Mouse (Mus musculus) urinary bladder, postnatal 25 days (tissue): ENCODE results near the gene Slc25a47.
A peak's percentile ranks its signal among the peaks of the same experiment; 100 is the strongest.

Experiments used
- DNase-seq: peaks from one replicate; pipeline ENCODE4 v3.0.0; 2022; ENCODE audit warnings: low spot score

Gene Slc25a47

DNA sequence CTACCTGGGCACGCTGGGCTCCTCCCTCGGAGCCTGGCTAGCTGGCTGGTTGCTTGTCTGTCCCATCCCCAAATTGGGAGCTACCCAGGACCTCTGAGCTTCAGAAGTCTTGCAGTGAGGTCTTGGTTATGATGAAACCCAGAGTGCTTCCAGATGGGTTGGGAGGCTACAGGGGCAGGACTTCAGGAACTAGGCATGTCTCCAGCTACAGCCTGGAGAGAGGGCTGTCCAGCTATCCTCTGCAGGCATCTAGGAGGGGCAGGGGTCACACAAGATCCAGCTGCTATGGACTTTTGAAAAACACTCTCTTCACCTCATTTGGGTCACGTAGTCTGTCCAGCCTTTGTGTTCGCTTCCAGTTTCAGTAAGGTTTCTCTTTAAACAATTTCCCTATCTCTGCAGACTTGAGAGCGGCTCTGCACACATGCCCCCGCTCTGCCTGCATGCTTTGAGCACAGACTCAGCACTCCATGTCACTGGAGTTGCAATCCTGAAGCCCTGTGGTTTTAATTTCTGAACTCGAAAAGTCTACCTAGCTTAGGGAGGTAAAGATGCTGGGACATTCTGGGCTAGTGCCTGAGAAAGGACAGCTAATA, 21.8 kb downstream of the Slc25a47 start:
- DNase-seq: no peak

DNA sequence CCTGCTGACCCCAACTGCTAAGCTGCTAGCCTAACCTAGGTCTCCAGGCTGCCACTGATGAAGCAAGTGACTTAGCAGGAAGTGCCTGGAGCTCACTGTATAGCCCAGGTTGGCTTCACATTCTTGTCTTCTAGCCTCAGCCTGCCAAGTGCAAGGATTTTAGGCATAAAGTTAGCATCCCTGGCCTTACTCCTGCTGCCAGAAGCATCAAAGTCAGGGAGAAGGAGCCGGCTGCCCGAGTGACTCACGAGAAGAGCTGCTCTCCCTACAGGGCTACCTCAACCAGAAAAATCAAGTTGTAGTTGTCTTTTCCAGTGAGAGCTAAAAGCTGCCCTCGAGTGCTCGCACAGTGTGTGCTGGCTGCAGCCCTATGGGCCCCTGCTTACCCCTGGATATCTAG, 22.6 kb downstream of the Slc25a47 start:
- DNase-seq: no peak

DNA sequence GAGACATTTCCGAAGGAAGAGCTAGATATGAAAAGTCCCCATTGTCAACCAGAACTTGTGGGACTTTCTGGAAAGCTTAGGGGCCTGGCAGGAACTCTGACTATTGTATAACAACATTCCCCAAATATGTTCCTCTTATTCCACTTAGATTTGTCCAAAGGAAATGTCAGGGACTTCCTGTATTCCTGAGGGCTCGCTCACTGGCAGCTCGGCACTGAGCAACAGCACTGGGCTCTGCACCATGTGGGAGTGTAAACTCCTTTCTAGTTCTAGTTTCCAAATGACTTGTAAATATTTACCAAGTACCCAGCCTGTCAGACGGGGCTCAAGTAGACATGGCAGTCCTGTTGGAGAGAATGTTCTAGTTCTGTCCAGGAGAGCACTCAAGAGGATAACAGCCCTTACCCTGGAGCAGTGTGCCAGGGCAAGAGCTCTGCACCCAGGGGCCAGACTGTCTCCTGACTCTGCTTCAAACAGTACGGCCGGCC, 29.2 kb downstream of the Slc25a47 start:
- DNase-seq: no peak

DNA sequence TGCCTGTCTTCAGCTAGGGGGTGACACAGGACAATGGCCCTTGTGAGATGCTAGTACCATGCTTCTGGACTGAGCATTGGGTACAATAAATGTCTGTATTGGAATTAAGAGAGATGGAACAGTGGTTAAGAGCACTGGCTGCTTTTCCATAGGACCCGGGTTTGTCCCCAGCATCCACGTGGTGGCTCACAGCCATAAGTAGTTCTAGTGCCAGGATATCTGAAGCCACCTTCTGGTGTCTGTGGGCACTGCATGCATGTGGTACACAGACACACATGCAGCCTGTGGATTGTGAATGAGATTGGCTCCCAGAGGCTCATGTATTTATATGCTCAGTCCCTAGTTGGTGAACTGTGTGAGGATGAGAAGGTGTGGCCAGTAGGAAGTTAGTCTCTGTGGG, 33.7 kb downstream of the Slc25a47 start:
- no peak for DNase-seq

DNA sequence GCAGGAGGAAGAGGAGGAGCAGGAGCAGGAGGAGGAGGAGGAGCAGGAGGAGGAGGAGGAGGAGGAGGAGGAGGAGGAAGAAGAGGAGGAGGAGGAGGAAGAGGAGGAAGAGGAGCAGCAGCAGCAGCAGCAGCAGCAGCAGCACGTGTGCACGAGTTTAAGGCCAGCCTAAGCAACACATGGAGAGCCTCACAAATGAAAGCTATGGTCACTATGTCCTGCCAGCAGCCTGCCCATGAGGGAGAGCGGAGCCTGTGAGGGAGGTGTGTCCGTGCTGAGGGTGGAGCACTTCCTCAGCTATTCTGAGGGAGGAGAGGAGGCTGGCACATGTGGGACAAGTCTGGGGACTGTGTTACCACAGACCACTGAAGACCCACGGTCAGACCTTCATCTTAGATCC, 37.3 kb downstream of the Slc25a47 start:
- DNase-seq: no peak

DNA sequence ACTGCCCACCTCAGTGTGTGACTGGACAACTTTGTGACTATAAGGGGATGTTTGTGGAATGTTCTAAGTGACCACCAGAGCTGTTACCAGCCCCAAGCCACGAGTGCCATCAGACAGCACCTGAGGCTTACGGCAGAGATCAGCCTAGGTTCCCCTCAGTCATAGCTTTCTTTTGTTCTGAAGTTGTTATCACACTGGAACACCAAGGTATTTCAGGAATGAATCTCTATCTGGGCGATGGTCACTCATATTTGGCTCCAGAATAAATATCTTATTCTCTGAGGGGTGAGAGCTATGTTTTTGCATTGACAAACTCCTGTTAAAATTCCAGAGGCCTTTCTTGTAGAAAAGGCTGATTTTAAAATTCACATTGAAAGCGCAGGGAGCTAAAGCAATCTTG, 43.3 kb downstream of the Slc25a47 start:
- no peak for DNase-seq

DNA sequence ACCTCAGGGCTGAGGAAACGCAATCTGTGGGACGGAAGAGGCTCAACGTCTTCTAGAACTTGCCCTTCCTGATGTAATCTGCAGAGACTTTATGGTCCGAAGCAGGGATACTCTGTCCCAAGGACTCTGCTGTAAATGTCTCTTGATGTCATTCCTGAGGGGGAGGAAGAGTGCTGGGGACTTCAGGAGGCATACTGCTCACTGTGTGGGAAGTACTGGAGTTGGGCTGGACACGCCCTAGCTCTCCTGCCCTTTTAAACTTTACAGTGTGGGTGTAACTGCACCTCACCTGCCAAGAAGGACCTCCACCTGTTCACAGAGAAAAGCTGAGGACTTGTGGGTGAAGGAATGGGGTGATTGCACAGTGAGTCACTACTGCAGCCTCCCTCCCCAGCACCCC, 44.8 kb downstream of the Slc25a47 start:
- DNase-seq: no peak

DNA sequence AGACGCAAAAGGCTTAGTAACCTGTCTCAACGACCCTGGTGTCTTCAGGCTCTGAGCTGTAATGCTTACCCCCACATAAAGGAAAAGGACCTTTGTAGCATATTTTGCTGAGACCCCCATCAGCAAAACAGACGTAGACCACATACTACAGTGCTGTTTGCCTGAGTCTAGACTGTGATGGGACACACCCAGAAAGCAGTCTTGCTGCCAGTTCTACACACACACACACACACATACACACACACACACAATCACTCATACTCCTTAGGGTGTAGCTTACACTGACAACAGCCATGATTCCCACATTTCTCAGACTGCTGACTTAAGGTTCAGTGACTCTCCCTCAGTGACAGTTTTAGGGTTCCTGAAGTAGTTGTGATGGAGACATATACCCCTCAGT, 45.3 kb downstream of the Slc25a47 start:
- DNase-seq: no peak

DNA sequence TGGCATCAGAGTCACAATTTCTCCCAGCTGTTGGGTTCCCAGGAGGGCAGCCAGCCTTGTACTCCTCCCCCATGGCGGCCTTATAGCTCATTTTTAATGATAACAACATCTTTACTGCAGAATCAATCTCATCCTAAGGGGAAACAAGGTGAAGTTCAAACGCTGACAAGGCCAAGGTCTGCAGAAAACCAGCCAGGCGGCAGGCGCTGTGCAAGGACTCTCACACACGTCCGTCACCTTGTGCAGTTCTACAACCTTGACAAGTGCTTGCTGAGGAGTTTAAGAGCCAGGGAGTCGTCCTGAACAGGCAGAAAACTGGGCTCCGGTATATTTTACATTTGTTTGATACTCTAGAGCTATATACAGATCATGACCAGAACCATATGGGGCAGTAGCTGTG, 46.9 kb downstream of the Slc25a47 start:
- no peak for DNase-seq

DNA sequence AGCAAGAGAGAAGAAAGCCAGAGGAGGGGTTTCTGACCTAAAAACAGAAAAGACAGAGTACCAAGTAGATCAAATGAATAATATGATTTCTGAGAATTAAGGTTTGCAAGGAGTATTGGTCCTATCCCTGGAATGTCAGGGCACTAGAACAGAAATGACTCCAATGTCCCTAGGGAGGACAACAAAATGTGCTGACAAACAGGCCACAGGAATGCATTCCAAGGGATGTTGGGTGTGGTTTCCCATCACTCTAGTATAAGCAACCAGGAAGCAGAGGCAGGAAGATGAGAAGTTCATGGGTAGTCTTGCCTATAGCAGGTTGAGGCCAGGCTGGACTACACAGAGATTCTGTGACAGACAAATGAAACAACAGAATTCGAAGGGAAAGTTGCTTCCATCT, 50.1 kb downstream of the Slc25a47 start:
- no peak for DNase-seq

DNA sequence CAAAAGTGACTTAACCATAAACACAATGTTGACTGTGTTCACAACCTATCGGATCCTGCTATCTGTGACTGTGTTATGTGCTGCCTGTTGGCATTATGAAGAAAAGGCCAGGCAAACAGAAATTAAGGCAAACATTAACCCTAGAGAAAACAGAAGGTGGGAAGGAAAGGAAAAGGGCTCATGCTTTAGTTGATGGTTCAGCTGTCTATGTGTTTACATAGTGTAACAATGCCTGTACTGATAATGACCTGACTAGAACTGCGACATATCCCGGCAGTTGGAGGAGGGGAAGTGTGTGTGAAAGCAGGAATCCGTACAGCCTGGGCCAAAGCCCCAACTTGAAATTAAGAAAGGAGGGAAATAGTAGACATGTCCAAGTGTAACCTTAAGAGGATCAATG, 51.2 kb downstream of the Slc25a47 start:
- DNase-seq: no peak

DNA sequence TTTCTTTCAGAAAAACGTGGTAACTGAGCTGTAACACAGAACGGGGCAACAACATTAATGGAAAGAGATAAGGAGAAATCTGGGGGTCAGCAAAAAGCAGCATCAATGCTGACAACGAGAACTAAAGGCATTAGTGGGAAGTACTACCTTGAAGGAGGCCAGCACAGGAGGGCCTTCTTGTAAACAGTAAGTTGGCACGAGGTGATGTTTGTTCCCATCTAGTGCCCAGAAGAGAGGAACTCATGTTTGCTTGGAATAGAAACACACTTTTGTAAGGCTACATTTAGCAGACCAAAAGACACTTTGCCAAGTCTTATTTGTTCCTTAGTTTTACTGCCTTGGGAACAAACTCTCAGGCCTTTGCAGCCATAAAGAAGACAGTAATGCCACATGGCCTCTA, 52.8 kb downstream of the Slc25a47 start:
- DNase-seq: no peak

DNA sequence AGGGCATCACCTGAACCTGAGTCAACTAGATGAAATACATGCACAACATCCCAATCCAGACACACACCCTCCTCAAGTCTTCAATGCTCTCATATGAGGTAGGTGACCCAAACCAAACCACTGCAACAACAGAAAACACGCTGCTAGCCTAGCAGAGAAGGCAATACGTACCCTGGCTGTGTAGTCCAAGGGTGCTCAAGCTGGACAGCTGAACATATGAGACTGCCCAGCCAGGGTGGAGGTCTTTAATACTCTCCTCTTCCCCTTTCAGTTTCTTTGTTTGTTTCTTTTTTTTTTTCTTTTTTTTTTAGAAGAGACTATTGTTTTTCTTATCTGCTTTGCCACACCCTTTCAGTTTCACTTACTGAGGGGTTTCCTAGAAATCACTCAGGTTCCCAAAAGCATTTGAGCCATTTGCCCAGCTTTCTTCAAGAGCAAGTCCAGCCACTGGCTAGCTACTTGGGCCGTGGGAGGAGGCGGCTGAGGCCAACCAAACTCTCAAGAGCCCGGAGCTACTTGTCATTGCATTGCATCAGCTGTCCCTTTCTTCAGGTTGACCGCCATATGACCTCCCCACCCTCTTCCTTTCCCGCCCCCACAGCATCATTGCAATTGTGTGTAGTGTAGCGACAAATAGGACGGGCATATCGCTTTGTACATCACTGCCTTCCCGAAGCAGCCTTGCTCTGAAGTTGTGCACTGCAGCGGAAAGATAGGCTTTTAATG, 57.3 kb downstream of the Slc25a47 start, which contains the start of gene Wdr25:
Gene Wdr25 (plus strand): TSS at position 643 of the 726 bp plus-strand sequence.
- no peak for DNase-seq

DNA sequence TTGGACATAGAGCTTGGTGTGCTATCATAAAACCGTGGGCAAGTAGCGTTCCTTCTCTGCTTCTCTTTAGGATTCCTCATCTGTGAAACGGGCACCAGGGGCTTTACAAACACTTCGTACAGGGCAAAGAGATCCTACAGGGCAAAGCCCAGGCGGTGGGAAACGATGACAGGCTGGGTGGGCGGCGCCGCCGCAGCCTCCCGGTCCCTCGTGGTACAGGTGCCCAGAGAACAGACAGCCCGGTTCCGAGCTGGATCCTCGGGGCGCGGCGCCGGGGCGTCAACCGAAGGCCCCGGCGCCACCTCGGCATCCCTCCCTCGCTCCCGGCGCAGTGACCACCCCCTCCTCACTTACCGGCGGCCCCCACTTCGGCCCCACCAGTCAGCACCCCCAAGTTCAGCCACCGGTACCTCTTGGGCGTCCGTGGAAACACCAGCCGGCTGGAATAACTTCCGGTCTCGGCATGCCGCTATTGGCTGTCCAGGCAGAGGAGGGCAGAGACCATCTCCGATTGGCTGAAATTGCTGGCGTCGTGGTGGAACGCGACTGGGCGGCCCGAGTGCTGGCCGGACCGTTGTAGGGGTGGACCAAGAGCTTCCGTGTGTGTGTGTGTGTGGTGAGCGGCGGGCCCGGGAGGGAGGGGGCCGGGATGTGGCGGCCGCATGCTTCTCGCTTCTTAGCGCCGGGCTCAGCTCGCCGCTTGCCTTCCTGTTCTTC, 58.0 kb downstream of the Slc25a47 start, which contains the start of gene Wars:
Gene Wars (minus strand): TSS at position 460 of the 717 bp plus-strand sequence.
- DNase-seq: peak; percentile 89

DNA sequence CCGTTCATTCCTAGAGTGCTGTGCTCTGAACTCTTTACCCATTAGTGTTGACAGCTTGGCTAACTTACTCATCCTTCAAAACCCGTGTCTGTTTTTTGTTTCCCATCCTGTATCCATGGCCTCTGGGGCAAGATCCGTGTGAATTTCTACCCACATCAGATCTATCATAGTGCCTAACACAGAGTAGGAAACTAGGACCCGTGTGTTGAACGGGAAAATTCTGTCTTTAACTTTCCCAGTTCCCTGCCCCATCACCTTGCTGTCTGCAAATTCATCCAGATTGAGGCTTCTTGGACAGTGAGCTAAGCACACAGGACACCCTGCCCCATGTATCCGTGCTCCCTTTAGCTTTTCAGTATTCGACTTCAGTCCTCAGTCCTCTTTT, 58.6 kb downstream of the Slc25a47 start:
- DNase-seq: no peak

DNA sequence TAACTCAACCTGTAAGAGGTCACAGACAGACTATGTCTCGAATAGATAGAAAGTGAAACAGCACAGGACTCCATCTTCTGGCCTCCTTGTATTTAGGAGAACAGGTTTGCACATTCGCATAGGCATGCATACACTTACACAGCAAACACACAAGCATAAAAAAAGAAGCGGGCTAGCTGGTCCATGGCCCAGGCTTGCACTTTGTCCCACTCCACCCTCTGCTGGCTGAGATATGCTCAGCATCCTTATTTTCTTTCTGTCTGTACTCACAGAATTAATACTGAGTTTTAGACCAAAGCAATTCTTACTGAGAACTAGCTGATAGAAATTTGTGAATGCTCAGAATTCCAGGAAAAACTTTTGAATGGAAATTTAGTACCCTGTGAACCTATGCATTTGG, 60.2 kb downstream of the Slc25a47 start:
- DNase-seq: no peak

DNA sequence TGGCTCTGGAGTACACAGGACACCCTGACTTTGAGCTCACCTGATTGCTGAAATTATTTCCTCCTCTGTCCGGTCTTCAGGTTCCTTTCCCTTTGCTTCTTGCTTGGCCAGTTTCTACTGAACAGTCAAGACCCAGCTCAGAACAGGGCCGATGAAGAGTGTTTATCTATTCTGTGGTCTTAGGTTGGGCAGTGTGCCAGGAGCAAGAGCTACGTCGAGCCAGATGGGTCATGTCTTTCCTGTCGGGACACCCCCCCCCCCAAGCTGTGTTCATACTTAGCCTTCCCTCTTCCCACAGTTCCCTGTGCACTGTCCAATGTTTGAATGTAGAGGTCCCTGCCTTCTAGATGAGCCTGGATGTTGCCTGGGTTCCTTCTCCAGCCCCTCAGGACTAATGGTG, 65.5 kb downstream of the Slc25a47 start:
- DNase-seq: no peak

DNA sequence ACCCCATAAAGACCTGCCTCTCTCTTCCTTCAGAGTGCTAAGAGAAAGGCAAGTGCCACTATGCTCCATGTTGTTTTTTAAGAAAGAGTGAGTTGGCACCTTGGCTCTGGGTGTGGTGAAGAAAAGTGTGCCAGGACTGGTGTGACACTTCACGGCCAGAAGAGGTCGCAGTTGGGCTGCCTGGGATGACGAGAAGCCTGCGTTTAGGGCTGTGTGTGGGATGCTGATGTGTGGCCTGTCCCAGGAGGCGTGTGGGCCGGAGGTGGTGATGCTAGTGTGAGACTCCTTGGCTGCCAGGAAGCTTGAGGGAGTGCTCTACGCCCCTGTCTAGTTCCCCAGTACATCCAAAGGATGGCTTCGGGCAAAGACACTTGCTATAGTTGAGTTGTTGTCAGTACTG, 67.1 kb downstream of the Slc25a47 start:
- DNase-seq: peak; percentile 35

DNA sequence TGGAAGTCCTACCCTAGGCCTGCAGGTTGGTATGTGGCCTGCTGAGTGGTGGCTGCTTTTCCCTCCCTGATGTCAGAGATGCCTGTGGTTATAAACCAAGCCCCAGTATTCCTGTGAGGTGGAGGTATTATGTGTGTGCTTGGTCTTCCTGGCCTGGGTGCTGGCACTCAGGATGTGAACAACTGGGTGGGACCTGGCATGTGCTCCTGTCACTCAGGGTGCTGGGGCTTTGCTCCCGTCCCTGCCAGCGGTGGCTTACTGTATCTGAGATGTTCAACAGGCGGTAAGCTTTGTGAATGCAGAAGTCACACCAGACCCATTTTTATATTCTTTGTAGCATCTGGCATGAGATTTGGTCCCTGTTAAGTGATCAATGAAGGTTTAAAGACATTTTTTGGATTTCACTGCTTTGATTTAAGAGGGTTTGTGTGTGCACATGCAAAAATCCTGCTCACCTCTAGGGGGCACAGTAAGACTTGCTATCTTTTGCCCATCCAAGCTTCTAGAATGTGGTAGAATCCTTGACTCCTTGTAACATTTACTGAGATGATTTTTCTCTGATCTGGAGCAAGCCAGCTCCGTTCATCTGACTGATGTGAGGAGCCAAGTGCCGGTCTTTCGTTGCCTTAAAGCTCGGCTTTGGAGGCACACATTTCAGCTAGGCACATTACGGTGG, 67.9 kb downstream of the Slc25a47 start:
- peak; percentile 22 for DNase-seq

DNA sequence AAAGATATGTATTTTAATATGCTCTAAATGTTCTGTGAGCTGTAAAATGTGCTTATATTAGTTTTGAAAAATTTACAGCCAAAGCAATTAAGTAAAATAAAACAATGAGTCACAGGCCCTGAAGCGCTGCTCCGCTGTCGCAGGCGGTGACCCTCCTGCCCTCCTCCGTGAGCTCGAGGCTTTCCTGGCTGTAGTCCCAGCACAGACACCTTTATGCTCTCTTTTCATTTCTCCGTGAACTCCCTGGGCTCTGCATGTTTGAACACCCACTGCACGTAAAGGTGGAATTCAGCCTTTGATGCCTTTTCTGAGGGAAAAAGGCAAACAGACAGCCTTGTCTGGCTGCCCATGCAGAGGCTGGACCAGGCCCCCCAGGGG, 68.4 kb downstream of the Slc25a47 start:
- no peak for DNase-seq

DNA sequence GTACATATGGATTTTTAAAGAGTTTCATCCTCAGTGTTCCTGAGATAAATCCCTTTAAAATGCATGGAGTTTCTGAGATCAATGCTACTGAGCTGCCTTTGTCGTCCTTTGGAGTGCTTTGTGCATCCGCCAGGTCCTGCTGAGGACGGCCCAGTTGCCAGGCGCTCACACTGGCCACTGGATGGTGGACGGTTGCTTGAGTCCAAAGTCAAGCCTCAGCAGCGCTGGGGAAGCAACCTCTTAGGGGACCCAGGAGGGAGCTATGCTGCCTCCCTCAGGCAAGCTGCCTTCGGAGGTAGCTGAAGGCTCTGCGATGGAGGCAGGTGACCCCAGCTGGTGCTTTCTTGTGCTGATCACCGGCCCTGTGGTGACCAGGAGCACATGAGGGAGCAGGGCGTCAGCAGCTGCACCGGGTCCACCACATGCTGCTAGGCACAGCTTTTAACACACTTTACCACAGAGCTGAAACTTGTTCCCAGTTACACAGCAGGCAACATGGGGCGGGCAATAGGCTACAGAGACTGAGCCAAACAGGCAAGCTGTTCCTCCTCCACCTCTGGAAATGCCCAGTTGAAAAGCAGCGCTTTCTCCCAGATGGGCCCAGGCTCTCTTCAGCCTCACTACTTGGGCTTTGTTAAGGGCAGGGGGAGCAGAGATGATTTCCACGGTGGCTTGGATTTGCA, 69.9 kb downstream of the Slc25a47 start:
- no peak for DNase-seq

DNA sequence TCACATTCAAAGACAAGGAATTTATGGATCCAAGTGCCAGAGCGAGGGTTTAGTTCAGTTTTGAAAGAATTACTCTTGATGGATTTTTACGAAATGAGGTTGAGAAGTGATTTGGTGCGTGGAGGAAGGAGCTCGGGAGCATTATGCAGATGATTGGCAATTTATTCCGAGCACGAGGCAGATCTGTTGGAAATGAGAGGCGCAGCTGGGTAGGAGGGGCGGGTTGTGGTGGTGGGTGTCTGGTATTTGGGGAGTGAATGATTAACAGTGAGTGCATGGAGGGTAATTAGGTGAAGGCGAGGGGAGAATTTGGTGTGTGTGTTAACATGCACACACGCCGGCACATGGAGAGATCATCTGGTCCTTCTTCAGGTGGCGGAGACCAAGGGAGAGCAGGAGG, 70.6 kb downstream of the Slc25a47 start:
- DNase-seq: no peak
